Mouse (Mus musculus) cortical plate, adult 2 months (tissue): ENCODE data around the gene Rcn2. TPM values are rescaled to one million over a fixed set of nuclear protein-coding genes. Genes with fewer than 3 reads are reported as not detected.

Source experiments
- H3K27ac ChIP-seq: fragments of 200-500 bp; 2 replicates; pipeline ENCODE4 v1.5.1; 2012; ENCODE audit warnings: low read length, control low read depth, inconsistent platforms; ENCODE audit not compliant: insufficient read depth
- H3K4me1 ChIP-seq: fragments of 200-500 bp; 2 replicates; pipeline ENCODE4 v1.6.1; 2011; ENCODE audit warnings: low read length; ENCODE audit not compliant: control insufficient read depth, insufficient read depth
- H3K4me3 ChIP-seq: fragments of 200-500 bp; 2 replicates; pipeline ENCODE4 v1.5.1; 2011; ENCODE audit warnings: mild to moderate bottlenecking, low read length, control low read depth; ENCODE audit not compliant: insufficient read depth
- CTCF ChIP-seq: fragments of 200-500 bp; IDR thresholded peaks from 2 replicates; pipeline ENCODE4 v1.5.1; 2011; ENCODE audit warnings: mild to moderate bottlenecking, control low read depth, low read length; ENCODE audit not compliant: insufficient read depth; ENCODE audit errors: extremely low read depth
- POLR2A ChIP-seq: fragments of 200-500 bp; IDR thresholded peaks from 2 replicates; pipeline ENCODE4 v1.6.1; 2011; ENCODE audit warnings: mild to moderate bottlenecking, low read length, control low read depth; ENCODE audit not compliant: insufficient read depth; ENCODE audit errors: extremely low read depth
- polyA plus RNA-seq: library from polyadenylated mRNA; depleted of rRNA; stranded (reverse); fragments of >200 nt; gene quantifications from 2 replicates; pipeline ENCODE4 v1.2.3, GENCODE M21; 2012; rRNA removed

Gene Rcn2
- polyA plus RNA-seq, 1 experiment = 154 TPM

GRCm38 (mm10) chr9:56090546-56091225 is 49.0 kb downstream of the Rcn2 start:
- Histone ChIP-seq H3K4me3 (no peak overlapping the region), H3K4me1 (peaks cover 3% of the 10 kb centered on the region), H3K27ac (no peak overlapping the region)
- TF ChIP-seq POLR2A (no peak), CTCF (no peak)

GRCm38 (mm10) chr9:56092102-56092501 is 50.5 kb downstream of the Rcn2 start:
- H3K27ac ChIP-seq = no peak overlapping the region
- TF ChIP-seq POLR2A = no peak
- 0 out of 2 replicates have a peak, but pooled peaks have one; percentile 19 for TF ChIP-seq CTCF
- H3K4me1 ChIP-seq = peaks cover 3% of the 10 kb centered on the region
- H3K4me3 ChIP-seq = no peak overlapping the region

DNA sequence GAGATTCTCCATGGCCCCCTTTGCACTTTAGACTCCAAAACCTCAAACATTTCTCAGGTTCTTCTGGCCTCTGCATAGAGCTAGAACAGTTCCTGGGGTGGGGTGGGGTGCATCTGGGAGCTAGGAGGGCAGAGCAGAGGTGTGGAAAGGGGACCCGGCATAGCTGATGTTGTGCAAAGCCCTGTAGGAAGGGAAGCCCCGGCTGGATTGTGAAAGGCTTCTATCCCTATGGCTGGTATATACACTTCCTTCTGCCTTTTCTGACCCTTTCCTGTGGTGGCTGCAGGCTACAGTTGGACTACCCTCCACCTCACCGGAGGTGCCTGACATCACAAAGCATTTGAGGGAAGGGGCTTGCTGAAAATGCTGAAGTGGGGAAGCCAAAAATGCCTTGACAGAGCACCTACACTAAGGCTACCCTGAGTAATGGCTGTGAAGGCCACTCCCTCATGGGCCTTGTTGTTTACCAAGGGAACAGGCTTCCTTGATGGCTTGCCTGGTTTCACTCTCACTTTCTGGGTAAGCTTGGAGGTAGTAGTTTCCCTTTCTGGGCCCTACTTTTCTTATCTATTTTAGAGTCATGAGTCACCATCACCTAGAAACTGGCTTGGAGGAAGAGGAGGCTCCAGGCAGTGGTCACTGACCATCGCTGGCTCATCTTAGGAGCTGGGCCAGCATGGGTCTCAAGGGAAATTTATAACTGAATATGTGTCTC is 56.1 kb downstream of the Rcn2 start:
- peaks cover 1% of the 10 kb centered on the region; the same call in 1 of the 2 replicates for H3K4me1 ChIP-seq
- no peak overlapping the region for H3K4me3 ChIP-seq
- TF ChIP-seq POLR2A (no peak), CTCF (no peak)
- no peak overlapping the region for H3K27ac ChIP-seq

GRCm38 (mm10) chr9:56100041-56100522 is 58.4 kb downstream of the Rcn2 start:
- Histone ChIP-seq H3K27ac (no peak overlapping the region), H3K4me3 (no peak overlapping the region), H3K4me1 (peaks cover 1% of the 10 kb centered on the region; the same call in 1 of the 2 replicates)
- TF ChIP-seq CTCF (no peak), POLR2A (no peak)

GRCm38 (mm10) chr9:56101022-56101421 is 59.4 kb downstream of the Rcn2 start:
- Histone ChIP-seq H3K4me1 (no peaks in the 10 kb centered on the region; the same call in 1 of the 2 replicates), H3K27ac (no peak overlapping the region), H3K4me3 (no peak overlapping the region)
- TF ChIP-seq POLR2A = no peak
- no peak for TF ChIP-seq CTCF

GRCm38 (mm10) chr9:56104921-56105320 is 63.3 kb downstream of the Rcn2 start:
- H3K4me3 ChIP-seq = no peak overlapping the region
- H3K27ac ChIP-seq = no peak overlapping the region
- H3K4me1 ChIP-seq = no peaks in the 10 kb centered on the region; the same call in 1 of the 2 replicates
- TF ChIP-seq POLR2A = no peak
- TF ChIP-seq CTCF = no peak

GRCm38 (mm10) chr9:56106274-56107072 is 64.8 kb downstream of the Rcn2 start:
- TF ChIP-seq POLR2A (no peak), CTCF (no peak)
- Histone ChIP-seq H3K4me1 (no peaks in the 10 kb centered on the region), H3K27ac (no peak overlapping the region), H3K4me3 (no peak overlapping the region)

- Histone ChIP-seq H3K27ac (no peak overlapping the region), H3K4me1 (no peaks in the 10 kb centered on the region), H3K4me3 (no peak overlapping the region)
- TF ChIP-seq POLR2A (no peak), CTCF (no peak)
Measured at GRCm38 (mm10) chr9:56107527-56107926, 65.9 kb downstream of the Rcn2 start.

- H3K4me1 ChIP-seq = no peaks in the 10 kb centered on the region
- TF ChIP-seq CTCF (no peak), POLR2A (no peak)
- H3K27ac ChIP-seq = no peak overlapping the region
- no peak overlapping the region for H3K4me3 ChIP-seq
Measured at GRCm38 (mm10) chr9:56108174-56108573, 66.5 kb downstream of the Rcn2 start.

Other genes with a start within 250 kb of the Rcn2 start
- 10.1 and 10.8 TPM in 2 replicates for gene Scaper, start 103.7 kb upstream of the Rcn2 start, polyA plus RNA-seq
- gene 4930563M21Rik, start 31.3 kb upstream of the Rcn2 start, polyA plus RNA-seq = not detected in 2 replicates
- gene Pstpip1, start 48.1 kb downstream of the Rcn2 start, polyA plus RNA-seq = 2.7 and 3.2 TPM in 2 replicates
- gene Tspan3, start 123.6 kb downstream of the Rcn2 start, polyA plus RNA-seq = 452 and 461 TPM in 2 replicates